Mouse (Mus musculus): ENCODE measurements around the gene Wipf3. TPM values are rescaled to one million over a fixed set of nuclear protein-coding genes. Genes with fewer than 3 reads are reported as not detected.

Wipf3 gene
- polyA plus RNA-seq, 1 experiment from 2014 or later: 1.1 TPM

DNA sequence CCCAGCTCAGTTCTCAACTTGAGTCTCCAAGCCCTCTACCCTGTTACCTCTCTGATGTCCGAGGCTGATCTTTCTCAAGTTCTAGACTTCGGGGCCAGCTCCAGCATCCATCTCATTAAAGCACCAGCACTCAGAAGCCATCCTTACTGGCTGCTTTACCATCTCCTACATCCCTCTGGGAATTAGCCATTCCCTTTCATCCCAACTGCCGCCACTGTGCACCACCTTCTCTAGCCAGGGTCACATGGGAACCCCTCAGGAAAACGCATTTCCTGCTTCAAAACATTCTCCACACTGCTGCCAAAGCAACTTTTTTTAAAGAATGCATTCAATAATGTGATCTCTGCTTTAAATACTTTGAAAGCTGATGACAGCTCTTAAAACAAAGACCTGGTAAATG, 119.9 kb downstream of the Wipf3 start:
- H3K4me1 ChIP-seq: peaks cover 19% of the 10 kb centered on the region
- 66% methylated on average over 4 of the region's 4 CpGs for WGBS
- H3K4me3 ChIP-seq: no peak overlapping the region
- H3K27me3 ChIP-seq (replicated peaks; ENCODE audit: low read depth, poor library complexity, severe bottlenecking): no peaks in the 10 kb centered on the region
- H3K9me3 ChIP-seq: no peaks in the 10 kb centered on the region
- no peak for DNase-seq (ENCODE audit: low spot score)
- H3K27ac ChIP-seq (replicated peaks): no peak overlapping the region; the same call in 1 of the 2 replicates
- no peaks in the 10 kb centered on the region for H3K36me3 ChIP-seq (replicated peaks)

GRCm38 (mm10) chr6:54550801-54551323, 121.5 kb downstream of the Wipf3 start:
- no peak for DNase-seq (ENCODE audit: low spot score)
- no peaks in the 10 kb centered on the region for H3K36me3 ChIP-seq (replicated peaks)
- H3K4me1 ChIP-seq: peaks cover 25% of the 10 kb centered on the region
- 68% methylated on average over 7 of the region's 7 CpGs for WGBS
- H3K27me3 ChIP-seq (replicated peaks; ENCODE audit: low read depth, poor library complexity, severe bottlenecking): no peaks in the 10 kb centered on the region
- H3K27ac ChIP-seq (replicated peaks): no peak overlapping the region
- H3K4me3 ChIP-seq: no peak overlapping the region
- H3K9me3 ChIP-seq: no peaks in the 10 kb centered on the region

DNA sequence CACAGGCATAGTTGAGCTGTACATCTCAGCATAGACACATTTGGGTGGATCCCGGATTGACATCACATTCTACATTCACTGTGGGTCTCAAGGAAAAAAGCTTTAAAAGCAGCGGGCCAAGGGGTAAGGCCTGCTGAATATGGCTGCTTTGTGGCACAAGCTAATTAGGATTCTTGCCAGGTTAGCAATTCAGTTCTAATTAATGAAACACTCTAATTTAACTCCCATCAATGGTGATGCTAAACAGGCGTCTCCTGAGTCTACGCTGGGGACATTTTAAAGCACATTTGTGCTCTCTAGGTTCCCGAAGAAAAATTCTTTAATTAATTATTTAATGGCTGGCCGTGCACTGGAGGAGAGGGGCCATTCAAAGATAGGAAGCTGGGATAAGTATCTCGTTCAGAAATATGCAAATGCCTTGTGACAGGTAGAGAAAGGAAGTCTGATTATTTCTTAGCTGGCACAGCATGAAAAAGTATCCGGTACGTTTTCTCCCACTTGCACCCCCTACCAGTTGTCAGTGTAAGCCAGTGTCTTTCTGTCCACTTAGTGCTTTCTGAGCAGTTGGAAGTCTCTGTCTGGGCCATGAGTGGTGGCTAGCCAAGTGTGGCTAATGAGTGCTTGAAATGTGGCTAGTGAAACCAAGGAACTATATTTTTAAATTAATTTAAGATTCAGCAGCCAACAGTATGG, 123.5 kb downstream of the Wipf3 start:
- no peak overlapping the region for H3K4me3 ChIP-seq
- H3K36me3 ChIP-seq (replicated peaks): no peaks in the 10 kb centered on the region
- WGBS: 62% methylated on average over 9 of the region's 9 CpGs
- H3K4me1 ChIP-seq: peaks cover 25% of the 10 kb centered on the region
- H3K27ac ChIP-seq (replicated peaks): no peak overlapping the region
- no peaks in the 10 kb centered on the region for H3K9me3 ChIP-seq
- DNase-seq (ENCODE audit: low spot score): no peak
- no peaks in the 10 kb centered on the region for H3K27me3 ChIP-seq (replicated peaks; ENCODE audit: low read depth, poor library complexity, severe bottlenecking)

Other genes starting within 250 kb of the Wipf3 start
- gene Prr15, start 103.8 kb upstream of the Wipf3 start, polyA plus RNA-seq (2016; fragmentation: Nextera tagmentation; extraction: Ambion mirVana): 2.9 and 3.6 TPM in 2 replicates
- 20.0 and 24.0 TPM in 2 replicates for gene Scrn1, start 136.9 kb downstream of the Wipf3 start, polyA plus RNA-seq (2016; fragmentation: Nextera tagmentation; extraction: Ambion mirVana)
- 17.6 and 18.2 TPM in 2 replicates for gene Plekha8, start 165.5 kb downstream of the Wipf3 start, polyA plus RNA-seq (2016; fragmentation: Nextera tagmentation; extraction: Ambion mirVana)
- 11.1 and 11.2 TPM in 2 replicates for gene Fkbp14, start 167.7 kb downstream of the Wipf3 start, polyA plus RNA-seq (2016; fragmentation: Nextera tagmentation; extraction: Ambion mirVana)